Mouse (Mus musculus) right cerebral cortex, postnatal 14 days (tissue): ENCODE results near the gene Zfp408.
"Not testable (repeated sequence)": the region's sequence is repeated elsewhere in the genome, so short reads cannot be mapped to it uniquely, and the experiment has no call there.

Source experiments
- DNase-seq: peaks from one replicate; pipeline ENCODE4 v3.0.0; 2022

Gene Zfp408

GRCm38 (mm10) chr2:91650360-91650995 lies 887 bp upstream of the Zfp408 start:
- no peak for DNase-seq

GRCm38 (mm10) chr2:91649152-91649551 lies 439 bp downstream of the Zfp408 start:
- peak; percentile 22 for DNase-seq

- peak; percentile 71 for DNase-seq
These were observed 2.9 kb downstream of the Zfp408 start for GRCm38 (mm10) chr2:91646733-91647132.

- no peak for DNase-seq
These were observed 3.8 kb downstream of the Zfp408 start for GRCm38 (mm10) chr2:91645811-91646210.

- no peak for DNase-seq
These were observed 4.2 kb downstream of the Zfp408 start for GRCm38 (mm10) chr2:91645354-91645753.

GRCm38 (mm10) chr2:91644021-91644420 lies 5.6 kb downstream of the Zfp408 start:
- DNase-seq, result no peak

GRCm38 (mm10) chr2:91642825-91643415 lies 6.7 kb downstream of the Zfp408 start:
- DNase-seq, result no peak

GRCm38 (mm10) chr2:91638931-91639330 lies 10.7 kb downstream of the Zfp408 start:
- DNase-seq, result no peak

- DNase-seq, result no peak
These were observed 12.8 kb downstream of the Zfp408 start for GRCm38 (mm10) chr2:91636727-91637338.

GRCm38 (mm10) chr2:91636229-91636628 lies 13.4 kb downstream of the Zfp408 start, which contains the start of gene F2:
Gene F2 (minus strand): TSS chr2:91636414.
- DNase-seq, result no peak

GRCm38 (mm10) chr2:91635486-91635885 lies 14.1 kb downstream of the Zfp408 start:
- DNase-seq, result no peak

- DNase-seq, result no peak
These were observed 14.8 kb downstream of the Zfp408 start for GRCm38 (mm10) chr2:91634841-91635240.

GRCm38 (mm10) chr2:91633334-91633977 lies 16.1 kb downstream of the Zfp408 start:
- DNase-seq, result no peak

- DNase-seq, result no peak
These were observed 17.3 kb downstream of the Zfp408 start for GRCm38 (mm10) chr2:91632316-91632715.

- no peak for DNase-seq
These were observed 17.8 kb downstream of the Zfp408 start for GRCm38 (mm10) chr2:91631826-91632225.

GRCm38 (mm10) chr2:91630384-91630783 lies 19.2 kb downstream of the Zfp408 start:
- DNase-seq, result no peak

- DNase-seq, result no peak
These were observed 19.9 kb downstream of the Zfp408 start for GRCm38 (mm10) chr2:91629682-91630081.

- no peak for DNase-seq
These were observed 21.4 kb downstream of the Zfp408 start for GRCm38 (mm10) chr2:91628171-91628570.

GRCm38 (mm10) chr2:91627486-91627885 lies 22.1 kb downstream of the Zfp408 start:
- DNase-seq, result no peak

GRCm38 (mm10) chr2:91623366-91623765 lies 26.2 kb downstream of the Zfp408 start:
- DNase-seq, result not testable (repeated sequence)

- DNase-seq, result no peak
These were observed 27.2 kb downstream of the Zfp408 start for GRCm38 (mm10) chr2:91622356-91622755.

- not testable (repeated sequence) for DNase-seq
These were observed 40.2 kb downstream of the Zfp408 start for GRCm38 (mm10) chr2:91609370-91609769.

GRCm38 (mm10) chr2:91602389-91602788 lies 47.2 kb downstream of the Zfp408 start:
- DNase-seq, result no peak

- DNase-seq, result no peak
These were observed 49.1 kb downstream of the Zfp408 start for GRCm38 (mm10) chr2:91600475-91600874.
